Mouse (Mus musculus) forebrain, embryonic 12.5 days (tissue): ENCODE data around the gene Zfp661. TPM values are rescaled to one million over a fixed set of nuclear protein-coding genes. Genes with fewer than 3 reads are reported as not detected.
"Not testable (repeated sequence)": the region's sequence is repeated elsewhere in the genome, so short reads cannot be mapped to it uniquely, and the experiment has no call there.

Experiments
- ATAC-seq: fragments of 200-750 bp; cut with Nextera tagmentation; 2 replicates; pipeline ENCODE4 v1.8.0; 2017; ENCODE audit warnings: moderate TSS enrichment; ENCODE audit not compliant: low FRiP score
- H3K27ac ChIP-seq: fragments of 300-500 bp; sonication (generic); 2 replicates; pipeline ENCODE4 v1.5.1; 2016; ENCODE audit warnings: mild to moderate bottlenecking
- H3K27me3 ChIP-seq: fragments of 300-500 bp; sonication (generic); 2 replicates; pipeline ENCODE4 v1.6.1; 2016; ENCODE audit warnings: mild to moderate bottlenecking
- H3K36me3 ChIP-seq: fragments of 300-500 bp; sonication (generic); replicated peaks from 2 replicates; pipeline ENCODE4 v1.6.1; 2016; ENCODE audit warnings: mild to moderate bottlenecking
- H3K4me1 ChIP-seq: fragments of 300-500 bp; sonication (generic); 2 replicates; pipeline ENCODE4 v1.6.1; 2016
- H3K4me2 ChIP-seq: fragments of 300-500 bp; sonication (generic); 2 replicates; pipeline ENCODE4 v1.6.1; 2016; ENCODE audit warnings: mild to moderate bottlenecking, moderate library complexity
- H3K4me3 ChIP-seq: fragments of 300-500 bp; sonication (generic); replicated peaks from 2 replicates; pipeline ENCODE4 v1.5.1; 2016; ENCODE audit warnings: mild to moderate bottlenecking
- H3K9ac ChIP-seq: fragments of 300-500 bp; sonication (generic); 2 replicates; pipeline ENCODE4 v1.6.1; 2016; ENCODE audit warnings: mild to moderate bottlenecking
- H3K9me3 ChIP-seq: fragments of 300-500 bp; sonication (generic); 2 replicates; pipeline ENCODE4 v1.6.1; 2016
- WGBS: fragments of 180-500 bp; shearing (Covaris S2); methylation state at CpG from one replicate; pipeline ENCODE4 v1.1.7; 2016; 5-methylcytosine and 5-hydroxymethylcytosine counted together
- polyA plus RNA-seq: library from polyadenylated mRNA; unstranded; fragments of >200 nt; fragmentation: Nextera tagmentation; extraction: Ambion mirVana; gene quantifications from 2 replicates; pipeline ENCODE4 v1.2.1, GENCODE M21; 2016

Gene Zfp661
- polyA plus RNA-seq, 1 experiment from 2014 or later = 8.0 TPM

DNA sequence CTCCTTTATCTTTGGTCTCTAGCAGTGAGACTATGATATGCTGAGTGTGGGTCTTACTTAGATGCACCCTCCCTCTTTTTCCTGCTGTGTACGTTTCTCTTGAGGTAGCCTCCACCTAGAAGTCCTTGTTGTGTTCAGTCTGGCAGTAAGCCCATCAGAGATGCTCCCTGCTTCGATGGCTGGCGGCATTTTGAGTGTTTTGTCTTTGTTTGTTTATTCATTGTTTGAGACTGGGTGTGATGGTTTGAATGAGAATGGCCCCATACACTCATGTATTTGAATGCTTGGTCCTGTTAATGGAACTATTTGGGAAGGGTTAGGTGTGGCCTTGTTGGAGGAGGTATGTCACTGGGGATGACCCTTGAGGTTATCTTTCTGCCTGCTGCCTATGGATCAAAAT lies 18.3 kb upstream of the Zfp661 start:
- no peak overlapping the region for H3K27ac ChIP-seq
- no peak for ATAC-seq
- H3K4me2 ChIP-seq = no peak overlapping the region
- H3K4me1 ChIP-seq = peaks cover 9% of the 10 kb centered on the region
- peaks cover 55% of the 10 kb centered on the region for H3K36me3 ChIP-seq
- 90% methylated on average over 3 of the region's 3 CpGs for WGBS
- H3K27me3 ChIP-seq = no peaks in the 10 kb centered on the region
- H3K9me3 ChIP-seq = no peaks in the 10 kb centered on the region
- H3K9ac ChIP-seq = no peak overlapping the region
- H3K4me3 ChIP-seq = no peak overlapping the region

DNA sequence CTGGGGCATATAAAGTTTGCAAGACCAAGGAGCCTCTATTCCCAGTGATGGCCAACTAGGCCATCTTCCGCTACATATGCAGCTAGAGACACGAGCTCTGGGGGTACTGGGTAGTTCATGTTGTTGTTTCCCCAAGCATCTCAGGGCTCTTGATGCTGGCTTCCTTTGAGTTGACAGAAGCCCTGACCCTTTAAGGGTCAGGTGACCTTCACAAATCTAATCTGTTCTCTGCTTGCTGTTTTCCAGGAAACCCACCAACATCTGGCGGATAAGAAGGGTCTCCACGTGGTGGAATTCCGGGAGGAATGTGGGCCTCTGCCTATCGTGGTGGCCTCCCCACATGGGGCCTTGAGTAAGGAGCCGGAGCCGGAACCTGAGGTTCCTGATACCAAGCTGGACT lies 16.5 kb upstream of the Zfp661 start:
- not testable (repeated sequence) for H3K27me3 ChIP-seq, H3K27ac ChIP-seq, H3K4me2 ChIP-seq, H3K9ac ChIP-seq, H3K4me1 ChIP-seq, ATAC-seq, H3K4me3 ChIP-seq, H3K9me3 ChIP-seq
- WGBS = 85% methylated on average over 6 of the region's 8 CpGs
- H3K36me3 ChIP-seq = peaks cover 72% of the 10 kb centered on the region

DNA sequence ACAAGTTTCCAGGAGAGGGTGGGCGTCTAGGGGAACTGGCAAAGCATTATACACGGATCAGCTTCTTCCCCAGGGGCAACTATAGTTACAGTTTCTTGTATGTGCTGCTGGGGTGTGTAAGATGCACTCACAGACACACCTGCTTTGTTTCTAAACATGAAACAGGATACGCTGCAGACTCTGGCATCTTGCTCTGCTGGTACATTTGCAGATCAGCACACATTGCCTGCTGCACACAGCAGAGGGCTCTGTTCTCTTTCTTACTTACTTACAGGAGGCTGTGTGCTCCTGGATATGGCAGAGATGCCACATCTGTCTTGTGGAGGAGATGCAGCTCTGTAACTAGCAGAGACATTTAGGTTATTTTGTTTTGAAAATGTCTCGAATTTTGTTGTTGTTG lies 3.9 kb upstream of the Zfp661 start:
- no peak overlapping the region for H3K4me2 ChIP-seq
- no peaks in the 10 kb centered on the region for H3K9me3 ChIP-seq
- no peaks in the 10 kb centered on the region for H3K27me3 ChIP-seq
- H3K9ac ChIP-seq = no peak overlapping the region
- no peak overlapping the region for H3K4me3 ChIP-seq
- WGBS = 84% methylated on average over 4 of the region's 4 CpGs
- H3K27ac ChIP-seq = no peak overlapping the region
- peaks cover 43% of the 10 kb centered on the region for H3K36me3 ChIP-seq
- peaks cover 19% of the 10 kb centered on the region for H3K4me1 ChIP-seq
- ATAC-seq = no peak

DNA sequence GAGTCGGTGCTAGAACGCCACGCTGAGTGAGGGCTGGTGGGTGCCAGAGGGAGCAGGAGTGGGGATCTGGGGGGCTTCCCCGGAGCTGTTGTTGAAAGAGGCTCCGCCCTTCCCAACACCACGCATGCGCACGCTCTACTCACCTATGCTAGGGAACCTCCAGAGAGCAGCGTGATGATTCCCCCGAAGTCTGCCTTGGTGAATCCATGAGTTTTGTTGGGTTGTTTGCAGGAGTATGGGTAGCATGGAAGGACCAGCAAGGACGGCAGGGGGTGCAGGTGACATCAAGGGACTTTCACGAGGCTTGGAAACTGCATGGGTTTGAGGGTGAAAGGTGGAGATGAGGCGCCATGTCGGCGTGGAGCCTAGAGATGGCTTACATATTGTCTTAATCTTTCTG lies 3.3 kb upstream of the Zfp661 start:
- Histone ChIP-seq H3K27me3 (no peaks in the 10 kb centered on the region), H3K36me3 (peaks cover 36% of the 10 kb centered on the region), H3K27ac (no peak overlapping the region), H3K9me3 (no peaks in the 10 kb centered on the region), H3K4me2 (no peak overlapping the region), H3K4me3 (no peak overlapping the region), H3K4me1 (peaks cover 19% of the 10 kb centered on the region), H3K9ac (no peak overlapping the region)
- WGBS = 80% methylated on average over 15 of the region's 15 CpGs
- ATAC-seq = no peak

DNA sequence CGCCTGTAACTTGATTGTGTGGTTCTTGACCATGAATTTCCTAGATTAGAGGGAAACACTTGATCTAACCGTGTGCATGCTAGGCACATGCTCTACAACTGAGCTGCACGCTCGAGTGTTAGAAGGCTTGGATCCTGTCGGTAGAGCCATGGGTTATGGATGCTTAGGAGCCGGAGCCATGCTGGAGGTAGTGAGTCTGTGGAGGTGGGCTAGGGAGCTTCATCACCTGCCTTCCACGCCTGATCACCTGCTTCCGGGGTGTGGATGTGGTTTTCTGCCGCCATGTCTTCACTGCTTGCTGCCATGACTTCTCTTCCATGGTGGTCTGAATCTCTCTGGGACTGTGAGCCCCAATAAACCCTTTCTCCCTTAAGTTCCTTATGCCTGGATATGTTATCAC lies 2.0 kb upstream of the Zfp661 start:
- Histone ChIP-seq H3K9me3 (no peaks in the 10 kb centered on the region), H3K27me3 (no peaks in the 10 kb centered on the region), H3K4me2 (no peak overlapping the region), H3K27ac (no peak overlapping the region), H3K4me1 (peaks cover 22% of the 10 kb centered on the region), H3K4me3 (no peak overlapping the region), H3K9ac (0 out of 2 replicates have a peak overlapping the region, but pooled peaks have one; percentile 4), H3K36me3 (peaks cover 23% of the 10 kb centered on the region)
- ATAC-seq = no peak
- 89% methylated on average over 9 of the region's 9 CpGs for WGBS

DNA sequence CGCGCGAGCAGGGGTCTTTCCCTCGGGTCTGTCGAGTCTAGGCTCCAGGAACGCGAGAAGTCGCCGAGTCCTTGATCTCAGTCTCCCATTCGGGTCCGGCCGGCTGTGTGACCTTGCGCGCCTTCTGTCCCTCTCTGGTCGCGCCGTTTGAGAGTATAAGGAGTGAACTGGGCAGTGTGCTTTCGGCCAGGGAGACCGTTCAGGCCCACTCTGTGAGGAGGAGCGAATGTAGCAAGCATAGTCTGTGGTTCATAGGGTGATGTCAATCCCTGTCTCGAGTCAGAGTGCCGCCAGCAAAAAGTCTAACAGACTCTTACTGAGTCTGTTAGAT lies 585 bp upstream of the Zfp661 start:
- no peak; the same call in 1 of the 2 replicates for ATAC-seq
- Histone ChIP-seq H3K4me1 (peaks cover 26% of the 10 kb centered on the region), H3K9me3 (no peaks in the 10 kb centered on the region), H3K36me3 (peaks cover 13% of the 10 kb centered on the region), H3K4me2 (peak overlapping the region; percentile 84), H3K4me3 (peak overlapping the region; percentile 86), H3K27ac (peak overlapping the region; percentile 87), H3K9ac (peak overlapping the region; percentile 75), H3K27me3 (no peaks in the 10 kb centered on the region)
- WGBS = under 1% methylated on average over 22 of the region's 22 CpGs

DNA sequence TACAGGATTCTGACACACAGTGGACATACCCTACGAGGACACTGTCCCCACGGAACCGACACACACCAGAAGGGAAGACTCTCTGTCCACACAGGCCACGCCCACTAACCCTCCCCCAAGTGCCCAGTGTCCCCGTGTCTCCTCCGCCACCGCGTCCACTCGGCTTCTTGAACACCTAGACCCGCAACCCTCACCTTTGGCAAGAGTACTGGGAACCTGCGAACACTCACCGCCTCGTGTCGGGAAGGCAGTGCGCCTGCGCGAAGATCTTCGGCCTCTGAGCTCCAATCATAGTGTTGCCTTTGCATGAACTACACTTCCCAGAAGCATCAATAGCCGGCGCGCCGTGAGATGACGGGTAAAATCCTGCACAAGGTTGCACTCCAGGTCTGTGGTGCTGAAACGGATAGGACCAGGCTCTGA lies 2.4 kb downstream of the Zfp661 start:
- no peaks in the 10 kb centered on the region for H3K27me3 ChIP-seq
- H3K4me3 ChIP-seq = peak overlapping the region; percentile 68
- peak overlapping the region; percentile 79 for H3K4me2 ChIP-seq
- no peaks in the 10 kb centered on the region for H3K9me3 ChIP-seq
- peaks cover 26% of the 10 kb centered on the region for H3K4me1 ChIP-seq
- peak overlapping the region; percentile 71 for H3K9ac ChIP-seq
- WGBS = under 1% methylated on average over 24 of the region's 24 CpGs
- peaks cover 11% of the 10 kb centered on the region; the same call in 1 of the 2 replicates for H3K36me3 ChIP-seq
- H3K27ac ChIP-seq = no peak overlapping the region
- peak; percentile 85 for ATAC-seq

DNA sequence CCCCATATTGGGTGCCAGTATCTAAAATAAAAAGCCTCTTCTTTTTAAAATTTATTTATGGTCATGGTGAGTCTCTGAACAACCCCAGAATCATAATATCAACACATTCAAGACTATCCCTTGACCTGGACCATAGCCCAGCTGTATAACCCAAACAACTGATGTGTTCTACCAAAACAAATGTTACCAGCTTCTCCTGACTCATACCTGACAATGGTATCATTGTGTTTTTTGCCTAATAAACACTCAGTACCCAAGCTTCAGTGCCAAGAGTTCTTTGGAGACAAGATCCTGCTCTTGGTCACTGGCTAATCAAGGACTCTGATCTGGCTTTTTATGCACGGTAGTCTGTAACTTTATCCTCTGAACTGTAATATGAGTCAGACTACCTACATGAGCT lies 13.6 kb downstream of the Zfp661 start:
- H3K36me3 ChIP-seq = peaks cover 23% of the 10 kb centered on the region
- H3K4me1 ChIP-seq = no peaks in the 10 kb centered on the region
- no peak for ATAC-seq
- 75% methylated on average over 1 of the region's 1 CpGs for WGBS
- no peaks in the 10 kb centered on the region for H3K9me3 ChIP-seq
- H3K27me3 ChIP-seq = no peaks in the 10 kb centered on the region
- no peak overlapping the region for H3K27ac ChIP-seq
- H3K4me3 ChIP-seq = no peak overlapping the region
- no peak overlapping the region for H3K9ac ChIP-seq
- no peak overlapping the region for H3K4me2 ChIP-seq

DNA sequence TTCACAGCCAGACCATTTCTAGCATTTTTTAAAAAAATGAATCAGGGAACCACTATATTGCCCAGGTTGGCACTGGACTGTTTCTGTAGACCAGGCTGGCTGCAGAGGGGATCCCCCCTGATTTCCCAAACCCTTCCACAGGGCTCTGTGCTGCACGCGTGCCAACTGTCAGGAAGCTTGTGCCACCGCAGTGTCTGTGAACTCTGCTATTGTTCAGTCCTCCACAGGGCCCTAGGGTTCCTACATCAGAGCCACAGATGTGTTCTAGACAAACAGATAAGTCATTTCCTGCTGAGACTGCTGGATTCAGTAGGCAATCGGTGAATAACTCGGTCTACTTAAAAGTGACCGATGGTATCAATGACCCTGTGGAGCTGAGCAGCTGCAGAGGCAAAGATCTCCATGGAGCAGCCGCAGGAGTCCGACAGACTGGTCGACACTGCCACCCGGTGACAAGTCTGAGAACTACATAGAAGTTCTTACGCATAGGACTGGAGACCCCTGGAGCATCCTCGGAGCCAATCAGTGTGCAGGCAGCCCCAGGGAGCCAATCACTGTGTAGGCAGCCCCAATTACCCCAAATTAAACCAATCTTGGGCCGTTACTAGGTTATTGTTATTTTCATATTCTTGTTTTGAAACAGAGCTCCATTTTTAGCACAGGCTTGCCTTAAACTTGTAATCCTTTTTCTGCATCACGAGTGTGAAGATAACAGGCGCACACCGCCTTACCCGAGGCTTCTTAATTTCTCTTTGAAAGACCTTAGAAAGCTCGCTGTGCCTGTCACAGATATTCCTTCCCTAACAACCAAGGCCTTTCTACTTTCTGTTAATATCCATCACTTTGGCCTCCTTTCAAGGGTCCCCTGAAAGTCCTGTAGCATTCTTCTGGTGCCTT lies 27.6 kb downstream of the Zfp661 start:
- peaks cover 8% of the 10 kb centered on the region; the same call in 1 of the 2 replicates for H3K4me1 ChIP-seq
- H3K27me3 ChIP-seq = peaks cover 29% of the 10 kb centered on the region
- peak overlapping the region; percentile 45; the same call in 1 of the 2 replicates for H3K9ac ChIP-seq
- no peaks in the 10 kb centered on the region for H3K36me3 ChIP-seq
- H3K4me3 ChIP-seq = peak overlapping the region; percentile 30
- ATAC-seq = peak; percentile 100
- WGBS = 17% methylated on average over 18 of the region's 18 CpGs
- peak overlapping the region; percentile 19; the same call in 1 of the 2 replicates for H3K27ac ChIP-seq
- peak overlapping the region; percentile 48 for H3K4me2 ChIP-seq
- no peaks in the 10 kb centered on the region for H3K9me3 ChIP-seq

DNA sequence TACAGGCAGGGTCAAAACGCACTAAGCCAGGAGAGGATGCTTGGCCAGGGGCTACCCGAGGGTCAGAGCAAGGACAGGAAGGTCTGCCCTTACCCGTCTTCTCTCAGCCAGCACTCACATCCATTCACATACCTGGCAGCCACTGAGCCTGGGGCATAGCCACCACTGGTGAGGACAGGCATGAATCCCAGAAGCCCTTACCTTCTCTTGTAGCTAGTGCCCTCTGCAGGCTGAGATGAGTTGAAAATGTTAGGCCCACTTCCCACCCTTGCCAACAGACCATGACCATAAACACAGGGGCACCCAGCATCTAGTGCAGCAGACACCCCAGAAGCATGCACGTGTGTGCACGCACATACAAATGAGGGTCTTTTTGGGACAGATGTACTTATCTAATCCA lies 35.8 kb downstream of the Zfp661 start:
- no peak overlapping the region for H3K4me3 ChIP-seq
- WGBS = 50% methylated on average over 5 of the region's 5 CpGs
- no peak for ATAC-seq
- no peak overlapping the region for H3K4me2 ChIP-seq
- H3K4me1 ChIP-seq = no peaks in the 10 kb centered on the region
- H3K9ac ChIP-seq = no peak overlapping the region
- no peaks in the 10 kb centered on the region for H3K36me3 ChIP-seq
- H3K27me3 ChIP-seq = peaks cover 3% of the 10 kb centered on the region; the same call in 1 of the 2 replicates
- no peaks in the 10 kb centered on the region for H3K9me3 ChIP-seq
- H3K27ac ChIP-seq = no peak overlapping the region

DNA sequence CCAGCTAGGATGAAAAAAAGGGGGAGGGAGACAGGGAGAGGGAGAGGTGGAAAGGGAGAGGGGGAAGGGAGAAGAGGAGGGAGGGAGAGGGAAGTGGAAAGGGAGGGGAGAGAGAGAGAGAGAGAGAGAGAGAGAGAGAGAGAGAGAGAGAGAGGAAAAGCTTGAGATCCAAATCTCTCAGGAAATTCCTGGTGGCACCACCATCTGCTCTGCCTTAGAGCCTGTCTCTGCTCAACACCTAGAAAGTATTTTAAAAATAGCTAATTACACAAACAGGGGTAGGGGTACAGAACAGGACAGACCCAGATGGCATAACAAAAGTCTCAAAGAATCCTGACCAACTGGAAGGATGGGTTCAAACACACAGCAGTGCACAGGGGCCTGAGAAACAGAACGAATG lies 36.4 kb downstream of the Zfp661 start:
- WGBS = 75% methylated on average over 1 of the region's 1 CpGs
- ATAC-seq = no peak
- H3K4me2 ChIP-seq = no peak overlapping the region

DNA sequence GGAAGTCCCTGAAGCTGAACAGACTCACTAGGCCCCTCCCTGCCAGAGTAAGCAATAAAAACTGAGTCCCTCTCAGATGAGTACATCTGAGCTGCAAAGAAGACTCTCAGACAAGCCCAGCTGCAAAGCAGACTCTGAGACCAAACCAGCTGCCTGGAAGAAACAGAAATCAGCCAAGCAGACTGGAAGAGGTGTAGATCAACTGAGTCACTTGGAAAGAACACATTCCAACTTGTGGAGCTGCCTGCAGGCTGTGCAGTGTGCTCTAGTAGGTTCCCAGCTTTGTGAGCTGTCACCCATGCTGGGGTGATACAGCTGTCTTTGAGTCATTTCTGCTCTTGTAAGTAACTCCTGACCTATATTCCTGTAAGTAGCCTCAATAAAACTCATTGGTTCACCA lies 37.2 kb downstream of the Zfp661 start:
- Histone ChIP-seq H3K9me3 (no peaks in the 10 kb centered on the region), H3K36me3 (no peaks in the 10 kb centered on the region), H3K9ac (no peak overlapping the region), H3K27me3 (peaks cover 4% of the 10 kb centered on the region; the same call in 1 of the 2 replicates), H3K27ac (no peak overlapping the region), H3K4me3 (no peak overlapping the region), H3K4me2 (no peak overlapping the region), H3K4me1 (no peaks in the 10 kb centered on the region)
- no peak for ATAC-seq

More for the DNA sequence above, 36.4 kb downstream of the Zfp661 start:
- Histone ChIP-seq H3K4me1 (no peaks in the 10 kb centered on the region), H3K36me3 (no peaks in the 10 kb centered on the region), H3K27me3 (peaks cover 3% of the 10 kb centered on the region; the same call in 1 of the 2 replicates), H3K9ac (no peak overlapping the region), H3K27ac (no peak overlapping the region), H3K4me3 (no peak overlapping the region), H3K9me3 (no peaks in the 10 kb centered on the region)
